In the genomic region with DNA sequence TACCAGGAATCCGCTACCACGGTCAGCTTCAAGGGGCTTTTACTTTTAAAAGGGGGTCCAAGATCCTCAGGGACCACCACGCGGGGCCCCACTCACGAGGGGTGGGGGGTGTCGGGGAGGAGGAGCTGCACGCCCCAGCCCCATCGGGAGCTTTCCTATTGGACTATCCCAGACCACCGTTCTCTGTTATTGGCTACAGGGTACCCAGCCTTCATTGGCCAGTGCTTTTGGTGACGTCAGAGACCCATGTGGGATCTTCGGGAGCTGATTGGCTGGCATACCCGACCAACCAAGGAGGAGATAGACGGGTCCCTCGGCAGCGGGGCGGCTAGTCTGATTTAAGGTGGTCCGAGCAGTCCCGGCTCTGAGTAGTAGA, we compare ENCODE assay signal across 8 mouse cellular contexts. TPM values are rescaled to one million over a fixed set of nuclear protein-coding genes. Genes with fewer than 3 reads are reported as not detected.
DNase-seq lines count a peak whose midpoint lies in the region; ATAC-seq and TF ChIP-seq lines count a peak whose summit lies in the region.

No protein-coding gene starts in this region.

- 0 out of 2 replicates have a peak, but pooled peaks cover 5% of the 10 kb centered on the region for H3K27me3 ChIP-seq in embryonic facial prominence, embryonic 14.5 days (replicated peaks; ENCODE audit: control insufficient read depth, insufficient read depth, low read length)
- H3K27me3 ChIP-seq in heart, adult 2 months (ENCODE audit: control insufficient read depth, insufficient read depth, low read length): no peaks in the 10 kb centered on the region
- H3K27me3 ChIP-seq in limb, embryonic 13.5 days: peaks cover 29% of the 10 kb centered on the region
- peaks cover 16% of the 10 kb centered on the region for H3K27me3 ChIP-seq in midbrain, embryonic 16.5 days (ENCODE audit: control insufficient read depth, insufficient read depth, low read depth, low read length)

- peaks cover 67% of the 10 kb centered on the region for H3K4me1 ChIP-seq in embryonic facial prominence, embryonic 14.5 days (ENCODE audit: control insufficient read depth, insufficient read depth, low read length)
- H3K4me1 ChIP-seq in heart, adult 2 months (ENCODE audit: control insufficient read depth, insufficient read depth, low read length): peaks cover 6% of the 10 kb centered on the region
- peaks cover 79% of the 10 kb centered on the region for H3K4me1 ChIP-seq in limb, embryonic 13.5 days
- H3K4me1 ChIP-seq in midbrain, embryonic 16.5 days (ENCODE audit: control insufficient read depth, insufficient read depth, low read length): peaks cover 43% of the 10 kb centered on the region

- H3K79me2 ChIP-seq in heart, adult 2 months (replicated peaks; ENCODE audit: control insufficient read depth, insufficient read depth, low read length): no peaks in the 10 kb centered on the region

- peak overlapping the region; percentile 86 for H3K27ac ChIP-seq in embryonic facial prominence, embryonic 14.5 days (replicated peaks; ENCODE audit: low read depth, low read length)
- H3K27ac ChIP-seq in heart, adult 2 months: peak overlapping the region; percentile 95
- H3K27ac ChIP-seq in limb, embryonic 13.5 days: peak overlapping the region; percentile 83
- H3K27ac ChIP-seq in midbrain, embryonic 16.5 days (ENCODE audit: low read length): peak overlapping the region; percentile 70

- TF ChIP-seq CTCF in heart, adult 2 months (IDR thresholded peaks at IDR 0.05): no peak

- H3K36me3 ChIP-seq in embryonic facial prominence, embryonic 14.5 days (ENCODE audit: control insufficient read depth, insufficient read depth, low read length): 0 out of 2 replicates have a peak, but pooled peaks cover 9% of the 10 kb centered on the region
- H3K36me3 ChIP-seq in heart, adult 2 months (ENCODE audit: control insufficient read depth, insufficient read depth, low read length): no peaks in the 10 kb centered on the region
- peaks cover 12% of the 10 kb centered on the region for H3K36me3 ChIP-seq in limb, embryonic 13.5 days
- no peaks in the 10 kb centered on the region for H3K36me3 ChIP-seq in midbrain, embryonic 16.5 days (ENCODE audit: control insufficient read depth, insufficient read depth, low read length)

- TF ChIP-seq EP300 in heart, adult 2 months (IDR thresholded peaks at IDR 0.05; ENCODE audit: insufficient read depth, low read depth, low read length): no peak

- 0 out of 2 replicates have a peak, but pooled peaks have one; percentile 38 for TF ChIP-seq POLR2A in heart, adult 2 months (IDR thresholded peaks at IDR 0.05; ENCODE audit: insufficient read depth, low read depth, low read length)

- under 1% methylated on average over 18 of the region's 18 CpGs for WGBS in embryonic facial prominence, embryonic 14.5 days
- WGBS in heart, adult 2 months: under 1% methylated on average over 18 of the region's 18 CpGs
- 1% methylated on average over 18 of the region's 18 CpGs for WGBS in limb, embryonic 13.5 days
- 0% methylated on average over 18 of the region's 18 CpGs for WGBS in midbrain, embryonic 16.5 days

- H3K4me3 ChIP-seq in embryonic facial prominence, embryonic 14.5 days (ENCODE audit: low read depth, low read length): peak overlapping the region; percentile 38
- H3K4me3 ChIP-seq in heart, adult 2 months: peak overlapping the region; percentile 68
- H3K4me3 ChIP-seq in limb, embryonic 13.5 days: peak overlapping the region; percentile 41
- peak overlapping the region; percentile 44 for H3K4me3 ChIP-seq in midbrain, embryonic 16.5 days (ENCODE audit: low read depth, low read length)

- peak; percentile 99 for DNase-seq in 3T3-L1 (ENCODE audit: low read depth, low spot score)
- peak; percentile 94 to 96 for DNase-seq in adrenal gland, postnatal 4 days (ENCODE audit: low spot score in 2 of 2)
- peak; percentile 100 for DNase-seq in embryonic facial prominence, embryonic 14.5 days (ENCODE audit: low spot score)
- DNase-seq in heart, adult 2 months: peak; percentile 95 to 98
- DNase-seq in kidney, adult 8-10 months: peak; percentile 98 to 99
- DNase-seq in spleen, postnatal 10 days (ENCODE audit: low spot score in 2 of 2): peak; percentile 79 to 92

- H3K4me2 ChIP-seq in embryonic facial prominence, embryonic 14.5 days (ENCODE audit: low read depth, low read length): peak overlapping the region; percentile 68
- peak overlapping the region; percentile 68 for H3K4me2 ChIP-seq in limb, embryonic 13.5 days (replicated peaks)
- peak overlapping the region; percentile 75 for H3K4me2 ChIP-seq in midbrain, embryonic 16.5 days (ENCODE audit: low read length)

- peak overlapping the region; percentile 22; the same call in 1 of the 2 replicates for H3K9ac ChIP-seq in embryonic facial prominence, embryonic 14.5 days (ENCODE audit: low read depth, low read length)
- H3K9ac ChIP-seq in heart, adult 2 months (ENCODE audit: low read depth, low read length): peak overlapping the region; percentile 55; the same call in 1 of the 2 replicates
- no peak overlapping the region for H3K9ac ChIP-seq in limb, embryonic 13.5 days
- H3K9ac ChIP-seq in midbrain, embryonic 16.5 days (ENCODE audit: low read depth, low read length): peak overlapping the region; percentile 53

- no peaks in the 10 kb centered on the region for H3K9me3 ChIP-seq in embryonic facial prominence, embryonic 14.5 days (ENCODE audit: control insufficient read depth, low read length)
- H3K9me3 ChIP-seq in limb, embryonic 13.5 days: no peaks in the 10 kb centered on the region
- H3K9me3 ChIP-seq in midbrain, embryonic 16.5 days (replicated peaks; ENCODE audit: control insufficient read depth, low read length, poor library complexity, severe bottlenecking): no peaks in the 10 kb centered on the region

- intact Hi-C loops in heart, adult 2 months (cut with DNase I): loop anchor here (1.0 kb wide), 1 partner anchor 12 kb away; the partner anchor contains the start of gene Aes

- peak; percentile 93 for ATAC-seq in embryonic facial prominence, embryonic 14.5 days (ENCODE audit: low read depth)
- ATAC-seq in limb, embryonic 13.5 days (ENCODE audit: low FRiP score, low read depth): peak; percentile 92
- peak; percentile 92 for ATAC-seq in midbrain, embryonic 16.5 days

RNA-seq across cellular contexts. Expression of gene Tle2, which starts 2.9 kb away (rescaled TPM):
- 10 to 100 TPM; 24.9 to 30.4 TPM for total RNA-seq in adrenal gland, postnatal 4 days (2021)
- 30.2 and 39.4 TPM in 2 replicates for polyA plus RNA-seq in embryonic facial prominence, embryonic 14.5 days (2014; fragmentation: Nextera tagmentation; extraction: Ambion mirVana)
- total RNA-seq in heart, adult 2 months (2021): 1 to 10 TPM; 6.8 to 7.4 TPM
- polyA plus RNA-seq in heart, adult 2 months (2012; rRNA removed): 40.9 and 43.8 TPM in 2 replicates
- polyA plus RNA-seq in limb, embryonic 13.5 days (2015; fragmentation: Nextera tagmentation; extraction: Ambion mirVana): 68.8 and 69.8 TPM in 2 replicates
- polyA plus RNA-seq in midbrain, embryonic 16.5 days (2015; fragmentation: Nextera tagmentation; extraction: Ambion mirVana): 39.0 and 54.8 TPM in 2 replicates

RNA-seq across cellular contexts. Expression of gene Aes, which starts 12.2 kb away (rescaled TPM):
- 100 to 1,000 TPM; 639 to 647 TPM for total RNA-seq in adrenal gland, postnatal 4 days (2021)
- 387 and 412 TPM in 2 replicates for polyA plus RNA-seq in embryonic facial prominence, embryonic 14.5 days (2014; fragmentation: Nextera tagmentation; extraction: Ambion mirVana)
- 1,000 to 10,000 TPM in 1 of 2 experiments, 100 to 1,000 TPM in 1; 982 to 1,113 TPM for total RNA-seq in heart, adult 2 months (2021)
- polyA plus RNA-seq in heart, adult 2 months (2012; rRNA removed): 2,586 and 3,063 TPM in 2 replicates
- polyA plus RNA-seq in limb, embryonic 13.5 days (2015; fragmentation: Nextera tagmentation; extraction: Ambion mirVana): 477 and 492 TPM in 2 replicates
- 700 and 706 TPM in 2 replicates for polyA plus RNA-seq in midbrain, embryonic 16.5 days (2015; fragmentation: Nextera tagmentation; extraction: Ambion mirVana)

RNA-seq across cellular contexts. Expression of gene Gna11, which starts 26.5 kb away (rescaled TPM):
- 10 to 100 TPM; 74.2 to 74.4 TPM for total RNA-seq in adrenal gland, postnatal 4 days (2021)
- 87.7 and 88.4 TPM in 2 replicates for polyA plus RNA-seq in embryonic facial prominence, embryonic 14.5 days (2014; fragmentation: Nextera tagmentation; extraction: Ambion mirVana)
- total RNA-seq in heart, adult 2 months (2021): 10 to 100 TPM; 46.6 to 53.5 TPM
- 68.0 and 81.9 TPM in 2 replicates for polyA plus RNA-seq in heart, adult 2 months (2012; rRNA removed)
- 89.8 and 89.9 TPM in 2 replicates for polyA plus RNA-seq in limb, embryonic 13.5 days (2015; fragmentation: Nextera tagmentation; extraction: Ambion mirVana)
- polyA plus RNA-seq in midbrain, embryonic 16.5 days (2015; fragmentation: Nextera tagmentation; extraction: Ambion mirVana): 89.7 and 90.2 TPM in 2 replicates

RNA-seq across cellular contexts. Expression of gene Tle6, which starts 29.4 kb away (rescaled TPM):
- total RNA-seq in adrenal gland, postnatal 4 days (2021): 10 to 100 TPM; 12.8 to 20.2 TPM
- 17.1 and 17.8 TPM in 2 replicates for polyA plus RNA-seq in embryonic facial prominence, embryonic 14.5 days (2014; fragmentation: Nextera tagmentation; extraction: Ambion mirVana)
- total RNA-seq in heart, adult 2 months (2021): 1 to 10 TPM; 5.1 to 7.7 TPM
- polyA plus RNA-seq in heart, adult 2 months (2012; rRNA removed): 19.0 and 20.1 TPM in 2 replicates
- 13.8 and 18.4 TPM in 2 replicates for polyA plus RNA-seq in limb, embryonic 13.5 days (2015; fragmentation: Nextera tagmentation; extraction: Ambion mirVana)
- 4.3 and 5.2 TPM in 2 replicates for polyA plus RNA-seq in midbrain, embryonic 16.5 days (2015; fragmentation: Nextera tagmentation; extraction: Ambion mirVana)

RNA-seq across cellular contexts. Expression of gene BC025920, which starts 34.6 kb away (rescaled TPM):
- total RNA-seq in adrenal gland, postnatal 4 days (2021): 1 to 10 TPM; 1.1 to 2.1 TPM
- 0.20 and 0.61 TPM in 2 replicates for polyA plus RNA-seq in embryonic facial prominence, embryonic 14.5 days (2014; fragmentation: Nextera tagmentation; extraction: Ambion mirVana)
- 1 to 10 TPM; 2.5 to 3.7 TPM for total RNA-seq in heart, adult 2 months (2021)
- polyA plus RNA-seq in heart, adult 2 months (2012; rRNA removed): 1.9 and 2.5 TPM in 2 replicates
- polyA plus RNA-seq in limb, embryonic 13.5 days (2015; fragmentation: Nextera tagmentation; extraction: Ambion mirVana): 1.3 and 1.5 TPM in 2 replicates
- 1.9 and 2.0 TPM in 2 replicates for polyA plus RNA-seq in midbrain, embryonic 16.5 days (2015; fragmentation: Nextera tagmentation; extraction: Ambion mirVana)

Comparison
In these comparisons a context has a peak if more than half of its experiments do, and no peak if none do; other contexts are left out.
1. Peak in every context shown above with its lines: DNase-seq, ATAC-seq, H3K4me3 ChIP-seq and H3K27ac ChIP-seq.